Mouse (Mus musculus) kidney, postnatal 0 days (tissue): ENCODE measurements around the gene Sulf2. TPM values are rescaled to one million over a fixed set of nuclear protein-coding genes. Genes with fewer than 3 reads are reported as not detected.

Experiments
- ATAC-seq: fragments of 200-750 bp; cut with Nextera tagmentation; replicated peaks from 2 replicates; pipeline ENCODE4 v1.8.0; 2017; ENCODE audit warnings: low read depth, moderate number of reproducible peaks, moderate TSS enrichment, moderate library complexity; ENCODE audit not compliant: low FRiP score
- DNase-seq: peaks from one replicate; pipeline ENCODE4 v3.0.0-alpha.2; 2016; ENCODE audit warnings: low spot score
- H3K27ac ChIP-seq: fragments of 300-500 bp; sonication (generic); 2 replicates; pipeline ENCODE4 v1.5.1; 2014; ENCODE audit warnings: mild to moderate bottlenecking
- H3K27me3 ChIP-seq: fragments of 300-500 bp; sonication (generic); 2 replicates; pipeline ENCODE4 v1.6.1; 2014; ENCODE audit warnings: low read length, mixed read lengths; ENCODE audit not compliant: insufficient read depth
- H3K36me3 ChIP-seq: fragments of 300-500 bp; sonication (generic); 2 replicates; pipeline ENCODE4 v1.6.1; 2014; ENCODE audit warnings: low read length, mixed read lengths; ENCODE audit not compliant: insufficient read depth
- H3K4me1 ChIP-seq: fragments of 300-500 bp; sonication (generic); replicated peaks from 2 replicates; pipeline ENCODE4 v1.6.1; 2014; ENCODE audit warnings: antibody characterized with exemption, low read length, mixed read lengths; ENCODE audit not compliant: insufficient read depth
- H3K4me2 ChIP-seq: fragments of 300-500 bp; sonication (generic); 2 replicates; pipeline ENCODE4 v1.6.1; 2014; ENCODE audit warnings: mild to moderate bottlenecking, low read length, moderate library complexity, mixed read lengths
- H3K4me3 ChIP-seq: fragments of 300-500 bp; sonication (generic); replicated peaks from 2 replicates; pipeline ENCODE4 v1.5.1; 2014; ENCODE audit warnings: low read depth, low read length
- H3K9ac ChIP-seq: fragments of 300-500 bp; sonication (generic); 2 replicates; pipeline ENCODE4 v1.6.1; 2014; ENCODE audit warnings: low read depth, low read length
- H3K9me3 ChIP-seq: fragments of 300-500 bp; sonication (generic); replicated peaks from 2 replicates; pipeline ENCODE4 v1.6.1; 2016; ENCODE audit warnings: low read length, inconsistent platforms, mixed read lengths
- CTCF ChIP-seq: IDR thresholded peaks from 2 replicates; pipeline ENCODE4 v1.5.1; 2016; ENCODE audit warnings: antibody characterized with exemption, low read depth, mild to moderate bottlenecking, moderate library complexity
- WGBS: fragments of 180-500 bp; shearing (Covaris S2); extraction: QIAGEN DNeasy Blood & Tissue Kit; methylation state at CpG from one replicate; pipeline ENCODE4 v1.1.7; 2014; 5-methylcytosine and 5-hydroxymethylcytosine counted together
- polyA plus RNA-seq: library from polyadenylated mRNA; unstranded; fragments of >200 nt; fragmentation: Nextera tagmentation; extraction: Ambion mirVana; gene quantifications from 2 replicates; pipeline ENCODE4 v1.2.1, GENCODE M21; 2015

The Sulf2 gene
- polyA plus RNA-seq, 1 experiment from 2014 or later: 45.1 TPM

DNA sequence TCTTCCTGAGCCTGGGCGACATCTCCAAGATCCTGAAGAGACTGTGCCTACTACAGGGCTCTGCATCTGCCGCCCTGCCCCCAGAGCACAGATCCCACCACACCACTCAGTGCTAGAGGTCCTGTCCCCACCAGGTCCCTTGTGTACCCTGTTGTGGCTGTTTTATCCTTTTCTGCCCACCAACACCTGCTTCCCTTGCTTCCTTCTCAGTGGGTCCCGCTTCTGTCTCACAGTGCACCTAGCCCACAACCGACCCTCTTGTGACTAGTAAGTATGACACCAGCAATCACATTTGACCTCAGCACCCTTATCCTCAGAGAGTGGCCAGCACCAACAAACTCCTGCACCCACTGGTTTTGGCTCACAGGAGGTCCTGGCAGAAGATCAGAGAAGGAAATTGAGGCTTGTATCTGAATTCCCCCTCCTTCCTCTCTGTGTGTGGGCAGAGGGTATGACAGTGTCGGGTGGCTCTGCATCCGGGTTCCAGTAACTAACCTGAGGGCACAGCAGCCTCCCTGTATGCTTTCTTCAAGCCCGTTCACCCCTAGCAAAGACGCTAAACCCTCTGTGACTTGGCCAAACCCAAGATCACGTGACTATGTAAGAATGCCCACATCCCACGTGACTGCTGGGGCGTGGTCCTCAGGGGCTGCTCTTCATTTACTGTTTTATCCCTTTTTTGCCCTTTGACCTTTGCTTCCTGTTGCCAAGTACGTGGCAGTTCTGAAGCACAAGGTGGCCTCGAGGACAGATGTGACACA lies 29.8 kb downstream of the Sulf2 start:
- no peaks in the 10 kb centered on the region for H3K27me3 ChIP-seq
- H3K9me3 ChIP-seq: no peaks in the 10 kb centered on the region
- no peaks in the 10 kb centered on the region for H3K4me1 ChIP-seq
- WGBS: 44% methylated on average over 13 of the region's 13 CpGs
- no peak overlapping the region for H3K9ac ChIP-seq
- no peak for TF ChIP-seq CTCF
- no peak overlapping the region for H3K4me3 ChIP-seq
- ATAC-seq (no peak; the same call in 1 of the 2 replicates), DNase-seq (no peak)
- H3K27ac ChIP-seq: no peak overlapping the region
- H3K36me3 ChIP-seq: no peaks in the 10 kb centered on the region
- no peak overlapping the region for H3K4me2 ChIP-seq

- WGBS: 48% methylated on average over 1 of the region's 2 CpGs
- DNase-seq (no peak), ATAC-seq (no peak)
- Histone ChIP-seq H3K27ac (no peak overlapping the region), H3K27me3 (no peaks in the 10 kb centered on the region), H3K9ac (no peak overlapping the region), H3K9me3 (no peaks in the 10 kb centered on the region), H3K36me3 (no peaks in the 10 kb centered on the region), H3K4me3 (no peak overlapping the region), H3K4me2 (no peak overlapping the region), H3K4me1 (no peaks in the 10 kb centered on the region)
- TF ChIP-seq CTCF: no peak
Observed at GRCm38 (mm10) chr2:166125033-166125432, 30.4 kb downstream of the Sulf2 start.

DNA sequence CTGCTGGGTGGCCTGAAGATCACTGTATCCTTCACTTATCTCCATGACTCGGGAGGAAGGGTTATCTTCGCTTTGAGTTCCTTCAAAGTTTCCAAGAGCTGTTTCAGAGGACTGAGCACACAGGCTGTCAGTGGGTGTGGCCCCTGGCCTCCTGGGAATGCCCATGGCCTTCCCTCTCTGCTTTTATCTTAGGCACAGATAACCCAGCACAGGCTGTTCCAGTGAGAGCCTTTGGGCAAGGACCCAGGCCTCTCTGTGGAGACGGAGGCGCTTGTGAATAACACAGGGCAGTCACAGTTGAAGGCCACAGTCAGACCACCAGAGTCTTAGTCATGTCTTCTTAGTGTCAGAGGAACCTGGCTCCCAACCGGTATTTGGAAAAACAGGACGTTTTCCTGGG lies 32.7 kb downstream of the Sulf2 start:
- no peak overlapping the region for H3K4me2 ChIP-seq
- no peaks in the 10 kb centered on the region for H3K27me3 ChIP-seq
- no peaks in the 10 kb centered on the region for H3K36me3 ChIP-seq
- no peak overlapping the region for H3K9ac ChIP-seq
- H3K9me3 ChIP-seq: no peaks in the 10 kb centered on the region
- H3K27ac ChIP-seq: no peak overlapping the region
- H3K4me1 ChIP-seq: no peaks in the 10 kb centered on the region
- H3K4me3 ChIP-seq: no peak overlapping the region
- DNase-seq (no peak), ATAC-seq (no peak)
- 81% methylated on average over 6 of the region's 6 CpGs for WGBS
- no peak for TF ChIP-seq CTCF

GRCm38 (mm10) chr2:166121681-166122355 lies 33.6 kb downstream of the Sulf2 start:
- H3K9ac ChIP-seq: no peak overlapping the region
- no peaks in the 10 kb centered on the region for H3K4me1 ChIP-seq
- no peaks in the 10 kb centered on the region for H3K36me3 ChIP-seq
- H3K4me3 ChIP-seq: no peak overlapping the region
- H3K27me3 ChIP-seq: no peaks in the 10 kb centered on the region
- H3K27ac ChIP-seq: no peak overlapping the region
- no peak for TF ChIP-seq CTCF
- no peak for DNase-seq
- H3K9me3 ChIP-seq: no peaks in the 10 kb centered on the region
- 81% methylated on average over 14 of the region's 14 CpGs for WGBS
- no peak overlapping the region for H3K4me2 ChIP-seq
- peak; percentile 65; the same call in 1 of the 2 replicates for ATAC-seq

- no peak for DNase-seq
Observed at GRCm38 (mm10) chr2:166119992-166120391, 35.5 kb downstream of the Sulf2 start.

DNA sequence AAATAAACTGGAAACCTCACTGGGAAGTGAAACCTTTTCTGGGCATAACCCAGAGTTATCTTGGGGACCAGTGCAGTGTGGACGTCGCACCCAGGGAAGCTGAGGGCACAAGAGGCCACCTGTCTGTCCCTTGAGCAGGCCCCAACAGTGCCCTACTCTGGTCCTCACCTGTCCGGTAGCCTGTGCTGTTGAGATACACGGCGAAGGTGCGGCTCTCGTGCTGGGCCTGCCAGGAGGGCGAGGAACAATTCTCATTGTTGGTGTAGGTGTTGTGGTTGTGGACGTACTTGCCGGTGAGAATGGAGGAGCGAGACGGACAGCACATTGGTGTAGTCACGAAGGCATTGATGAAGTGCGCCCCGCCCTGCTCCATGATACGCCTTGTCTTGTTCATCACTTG lies 38.8 kb downstream of the Sulf2 start:
- Histone ChIP-seq H3K4me1 (peaks cover 3% of the 10 kb centered on the region; the same call in 1 of the 2 replicates), H3K9ac (no peak overlapping the region), H3K27me3 (no peaks in the 10 kb centered on the region), H3K27ac (no peak overlapping the region), H3K4me3 (no peak overlapping the region), H3K4me2 (no peak overlapping the region), H3K36me3 (no peaks in the 10 kb centered on the region), H3K9me3 (no peaks in the 10 kb centered on the region)
- no peak for TF ChIP-seq CTCF
- DNase-seq (no peak), ATAC-seq (no peak)
- 94% methylated on average over 16 of the region's 16 CpGs for WGBS

More at GRCm38 (mm10) chr2:166119992-166120391, 35.5 kb downstream of the Sulf2 start:
- ATAC-seq: no peak
- Histone ChIP-seq H3K27me3 (no peaks in the 10 kb centered on the region), H3K4me2 (no peak overlapping the region), H3K9ac (no peak overlapping the region), H3K4me1 (no peaks in the 10 kb centered on the region), H3K4me3 (no peak overlapping the region), H3K27ac (no peak overlapping the region), H3K36me3 (no peaks in the 10 kb centered on the region), H3K9me3 (no peaks in the 10 kb centered on the region)
- TF ChIP-seq CTCF: no peak
- WGBS: 67% methylated on average over 2 of the region's 2 CpGs
